Mouse (Mus musculus): ENCODE results near the gene Gng12.

- no peak for TF ChIP-seq POLR2A (IDR thresholded peaks at IDR 0.05; ENCODE audit: insufficient read depth, low read length)
- no peak for TF ChIP-seq CTCF (IDR thresholded peaks at IDR 0.05; ENCODE audit: low read depth, low read length)
Measured at GRCm38 (mm10) chr6:67021308-67021707, 125.1 kb downstream of the Gng12 start.
